Mouse (Mus musculus) midbrain, embryonic 15.5 days (tissue): ENCODE data around the gene Prkg1. TPM values are rescaled to one million over a fixed set of nuclear protein-coding genes. Genes with fewer than 3 reads are reported as not detected.

Experiments
- ATAC-seq: fragments of 200-750 bp; cut with Nextera tagmentation; replicated peaks from 2 replicates; pipeline ENCODE4 v1.8.0; 2017; ENCODE audit warnings: moderate TSS enrichment
- H3K27ac ChIP-seq: fragments of 300-500 bp; sonication (generic); 2 replicates; pipeline ENCODE4 v1.5.1; 2015; ENCODE audit warnings: mild to moderate bottlenecking, inconsistent platforms
- H3K27me3 ChIP-seq: fragments of 300-500 bp; sonication (generic); replicated peaks from 2 replicates; pipeline ENCODE4 v1.6.1; 2015; ENCODE audit warnings: inconsistent platforms
- H3K36me3 ChIP-seq: fragments of 300-500 bp; sonication (generic); replicated peaks from 2 replicates; pipeline ENCODE4 v1.6.1; 2015; ENCODE audit warnings: inconsistent platforms
- H3K4me1 ChIP-seq: fragments of 300-500 bp; sonication (generic); 2 replicates; pipeline ENCODE4 v1.6.1; 2015; ENCODE audit warnings: inconsistent platforms
- H3K4me2 ChIP-seq: fragments of 300-500 bp; sonication (generic); 2 replicates; pipeline ENCODE4 v1.6.1; 2015; ENCODE audit warnings: inconsistent platforms, mild to moderate bottlenecking, moderate library complexity
- H3K4me3 ChIP-seq: fragments of 300-500 bp; sonication (generic); 2 replicates; pipeline ENCODE4 v1.5.1; 2015; ENCODE audit warnings: mild to moderate bottlenecking, inconsistent platforms
- H3K9ac ChIP-seq: fragments of 300-500 bp; sonication (generic); 2 replicates; pipeline ENCODE4 v1.6.1; 2015; ENCODE audit warnings: mild to moderate bottlenecking, inconsistent platforms
- H3K9me3 ChIP-seq: fragments of 300-500 bp; sonication (generic); 2 replicates; pipeline ENCODE4 v1.6.1; 2016; ENCODE audit warnings: inconsistent platforms
- WGBS: fragments of 180-500 bp; shearing (Covaris S2); methylation state at CpG from one replicate; pipeline ENCODE4 v1.1.7; 2015; ENCODE audit warnings: mixed read lengths; 5-methylcytosine and 5-hydroxymethylcytosine counted together
- polyA plus RNA-seq: library from polyadenylated mRNA; unstranded; fragments of >200 nt; fragmentation: Nextera tagmentation; extraction: Ambion mirVana; gene quantifications from 2 replicates; pipeline ENCODE4 v1.2.1, GENCODE M21; 2015

The Prkg1 gene
- polyA plus RNA-seq = 4.3 TPM in 2 replicates

GRCm38 (mm10) chr19:31764801-31765340 is at the start of gene Prkg1:
Gene Prkg1, minus strand, starts transcription at chr19:31765033.
- peak; percentile 87 for ATAC-seq
- peak within 1 kb of the TSS; percentile 49 for H3K4me3 ChIP-seq
- WGBS = under 1% methylated on average over 23 of the region's 23 CpGs

GRCm38 (mm10) chr19:31813087-31813486 is 48.3 kb upstream of the Prkg1 start:
- H3K27me3 ChIP-seq = no peaks in the 10 kb centered on the region
- no peaks in the 10 kb centered on the region for H3K9me3 ChIP-seq
- no peaks in the 10 kb centered on the region for H3K4me1 ChIP-seq
- H3K4me3 ChIP-seq = no peak overlapping the region
- H3K9ac ChIP-seq = no peak overlapping the region
- no peak overlapping the region for H3K27ac ChIP-seq
- WGBS = 70% methylated on average over 4 of the region's 4 CpGs
- no peak overlapping the region for H3K4me2 ChIP-seq
- H3K36me3 ChIP-seq = no peaks in the 10 kb centered on the region
- no peak for ATAC-seq

More at GRCm38 (mm10) chr19:31764801-31765340, at the start of gene Prkg1:
- Histone ChIP-seq H3K4me2 (peak within 1 kb of the TSS; percentile 99), H3K27me3 (peaks cover 24% of the 10 kb centered on the region), H3K36me3 (no peaks in the 10 kb centered on the region), H3K9me3 (no peaks in the 10 kb centered on the region), H3K9ac (peak within 1 kb of the TSS; percentile 41), H3K4me1 (peaks cover 28% of the 10 kb centered on the region), H3K27ac (0 out of 2 replicates have a peak within 1 kb of the TSS, but pooled peaks have one; percentile 27)

GRCm38 (mm10) chr19:31811371-31811770 is 46.5 kb upstream of the Prkg1 start:
- H3K4me2 ChIP-seq = no peak overlapping the region
- H3K27me3 ChIP-seq = no peaks in the 10 kb centered on the region
- 35% methylated on average over 5 of the region's 5 CpGs for WGBS
- no peaks in the 10 kb centered on the region for H3K4me1 ChIP-seq
- H3K27ac ChIP-seq = no peak overlapping the region
- no peaks in the 10 kb centered on the region for H3K9me3 ChIP-seq
- H3K36me3 ChIP-seq = no peaks in the 10 kb centered on the region
- H3K9ac ChIP-seq = no peak overlapping the region
- no peak overlapping the region for H3K4me3 ChIP-seq
- ATAC-seq = no peak

GRCm38 (mm10) chr19:31805391-31805790 is 40.6 kb upstream of the Prkg1 start:
- no peak overlapping the region for H3K4me2 ChIP-seq
- H3K9ac ChIP-seq = no peak overlapping the region
- H3K4me1 ChIP-seq = no peaks in the 10 kb centered on the region
- 74% methylated on average over 7 of the region's 7 CpGs for WGBS
- H3K4me3 ChIP-seq = no peak overlapping the region
- H3K27me3 ChIP-seq = no peaks in the 10 kb centered on the region
- no peak overlapping the region for H3K27ac ChIP-seq
- H3K9me3 ChIP-seq = no peaks in the 10 kb centered on the region
- ATAC-seq = no peak
- no peaks in the 10 kb centered on the region for H3K36me3 ChIP-seq

GRCm38 (mm10) chr19:31795485-31796046 is 30.7 kb upstream of the Prkg1 start:
- Histone ChIP-seq H3K4me1 (no peaks in the 10 kb centered on the region), H3K9me3 (no peaks in the 10 kb centered on the region), H3K27ac (no peak overlapping the region), H3K27me3 (no peaks in the 10 kb centered on the region), H3K4me3 (no peak overlapping the region), H3K36me3 (no peaks in the 10 kb centered on the region), H3K9ac (no peak overlapping the region), H3K4me2 (no peak overlapping the region)
- ATAC-seq = no peak
- WGBS = 56% methylated on average over 9 of the region's 9 CpGs

- ATAC-seq = no peak
- no peak overlapping the region for H3K4me2 ChIP-seq
- no peaks in the 10 kb centered on the region for H3K27me3 ChIP-seq
- no peak overlapping the region for H3K4me3 ChIP-seq
- H3K27ac ChIP-seq = no peak overlapping the region
- H3K9ac ChIP-seq = no peak overlapping the region
- 68% methylated on average over 3 of the region's 3 CpGs for WGBS
- H3K4me1 ChIP-seq = no peaks in the 10 kb centered on the region
- H3K9me3 ChIP-seq = no peaks in the 10 kb centered on the region
- no peaks in the 10 kb centered on the region for H3K36me3 ChIP-seq
These were observed 26.9 kb upstream of the Prkg1 start for GRCm38 (mm10) chr19:31791724-31792123.

- WGBS = 90% methylated on average over 3 of the region's 3 CpGs
- H3K27me3 ChIP-seq = no peaks in the 10 kb centered on the region
- no peak overlapping the region for H3K4me3 ChIP-seq
- no peaks in the 10 kb centered on the region for H3K9me3 ChIP-seq
- H3K27ac ChIP-seq = no peak overlapping the region
- H3K4me2 ChIP-seq = no peak overlapping the region
- no peak for ATAC-seq
- no peak overlapping the region for H3K9ac ChIP-seq
- no peaks in the 10 kb centered on the region for H3K4me1 ChIP-seq
- no peaks in the 10 kb centered on the region for H3K36me3 ChIP-seq
These were observed 16.7 kb upstream of the Prkg1 start for GRCm38 (mm10) chr19:31781521-31782018.

- no peaks in the 10 kb centered on the region for H3K36me3 ChIP-seq
- 61% methylated on average over 2 of the region's 2 CpGs for WGBS
- no peaks in the 10 kb centered on the region for H3K9me3 ChIP-seq
- no peak overlapping the region for H3K4me3 ChIP-seq
- ATAC-seq = no peak
- no peaks in the 10 kb centered on the region for H3K27me3 ChIP-seq
- H3K4me2 ChIP-seq = no peak overlapping the region
- no peak overlapping the region for H3K27ac ChIP-seq
- no peak overlapping the region for H3K9ac ChIP-seq
- H3K4me1 ChIP-seq = no peaks in the 10 kb centered on the region
These were observed 16.2 kb upstream of the Prkg1 start for GRCm38 (mm10) chr19:31781077-31781476.

GRCm38 (mm10) chr19:31780222-31780621 is 15.4 kb upstream of the Prkg1 start:
- ATAC-seq = no peak
- Histone ChIP-seq H3K36me3 (no peaks in the 10 kb centered on the region), H3K27me3 (no peaks in the 10 kb centered on the region), H3K4me3 (no peak overlapping the region), H3K9ac (no peak overlapping the region), H3K4me1 (no peaks in the 10 kb centered on the region), H3K9me3 (no peaks in the 10 kb centered on the region), H3K4me2 (no peak overlapping the region), H3K27ac (no peak overlapping the region)
- WGBS = 97% methylated on average over 1 of the region's 1 CpGs

- Histone ChIP-seq H3K9ac (no peak overlapping the region), H3K9me3 (no peaks in the 10 kb centered on the region), H3K4me1 (no peaks in the 10 kb centered on the region), H3K36me3 (no peaks in the 10 kb centered on the region), H3K27ac (no peak overlapping the region), H3K4me2 (no peak overlapping the region), H3K27me3 (no peaks in the 10 kb centered on the region), H3K4me3 (no peak overlapping the region)
- no peak for ATAC-seq
- 91% methylated on average over 4 of the region's 4 CpGs for WGBS
These were observed 14.2 kb upstream of the Prkg1 start for GRCm38 (mm10) chr19:31779021-31779420.

GRCm38 (mm10) chr19:31767004-31767403 is 2.2 kb upstream of the Prkg1 start:
- Histone ChIP-seq H3K4me2 (no peak overlapping the region), H3K4me1 (peaks cover 28% of the 10 kb centered on the region), H3K9me3 (no peaks in the 10 kb centered on the region), H3K27me3 (peaks cover 13% of the 10 kb centered on the region), H3K27ac (no peak overlapping the region), H3K9ac (no peak overlapping the region), H3K4me3 (no peak overlapping the region), H3K36me3 (no peaks in the 10 kb centered on the region)
- 7% methylated on average over 3 of the region's 3 CpGs for WGBS
- no peak for ATAC-seq

- peak; percentile 1; the same call in 1 of the 2 replicates for ATAC-seq
- Histone ChIP-seq H3K27ac (no peak overlapping the region), H3K4me2 (0 out of 2 replicates have a peak overlapping the region, but pooled peaks have one; percentile 99)
These were observed 618 bp upstream of the Prkg1 start for GRCm38 (mm10) chr19:31765451-31765850.

More at GRCm38 (mm10) chr19:31765451-31765850, 618 bp upstream of the Prkg1 start:
- no peak overlapping the region for H3K4me3 ChIP-seq
- H3K9ac ChIP-seq = no peak overlapping the region
- H3K36me3 ChIP-seq = no peaks in the 10 kb centered on the region
- peaks cover 28% of the 10 kb centered on the region for H3K4me1 ChIP-seq
- WGBS = 30% methylated on average over 4 of the region's 4 CpGs
- no peaks in the 10 kb centered on the region for H3K9me3 ChIP-seq
- H3K27me3 ChIP-seq = peaks cover 18% of the 10 kb centered on the region
